Mouse (Mus musculus) MEL (cell line): ENCODE data around the gene Rbm47. TPM values are rescaled to one million over a fixed set of nuclear protein-coding genes. Genes with fewer than 3 reads are reported as not detected.

Source experiments
- DNase-seq: peaks from one replicate; pipeline ENCODE4 v3.0.0; 2011; ENCODE audit warnings: low read depth, low spot score
- H3K27ac ChIP-seq: 2 replicates; pipeline ENCODE4 v1.5.1; 2012; ENCODE audit warnings: low read depth, mild to moderate bottlenecking, control low read depth, low read length, moderate library complexity; ENCODE audit not compliant: control insufficient read depth
- H3K27me3 ChIP-seq, 2 experiments: fragments of 150-350 bp in 1 of 2; sonication (generic) in 1 of 2; 2 replicates each; pipeline ENCODE4 v1.6.1; 2012; ENCODE audit warnings: low read length in 2 of 2, mild to moderate bottlenecking in 2 of 2, improper control_type of control experiment in 1 of 2, moderate library complexity in 1 of 2; ENCODE audit not compliant: insufficient read depth in 2 of 2, control insufficient read depth in 1 of 2
- H3K36me3 ChIP-seq, 2 experiments: 2 replicates each; pipeline ENCODE4 v1.6.1; 2012 to 2014; ENCODE audit warnings: low read length in 2 of 2, improper control_type of control experiment in 1 of 2, inconsistent platforms in 1 of 2, mild to moderate bottlenecking in 1 of 2; ENCODE audit not compliant: insufficient read depth in 2 of 2, control insufficient read depth in 1 of 2
- H3K4me1 ChIP-seq, 2 experiments: fragments of 150-350 bp in 1 of 2; sonication (generic) in 1 of 2; 2 replicates each; pipeline ENCODE4 v1.6.1; 2012; ENCODE audit warnings: low read length in 2 of 2, improper control_type of control experiment in 1 of 2, mild to moderate bottlenecking in 1 of 2; ENCODE audit not compliant: insufficient read depth in 2 of 2, control insufficient read depth in 1 of 2
- H3K4me3 ChIP-seq, 2 experiments: fragments of 150-350 bp in 1 of 2; sonication (generic) in 1 of 2; 2 replicates each; pipeline ENCODE4 v1.5.1; 2012; ENCODE audit warnings: low read depth in 2 of 2, low read length in 2 of 2, mild to moderate bottlenecking in 2 of 2, moderate library complexity in 2 of 2, control low read depth in 1 of 2, improper control_type of control experiment in 1 of 2; ENCODE audit not compliant: control insufficient read depth in 1 of 2, insufficient read depth in 1 of 2
- H3K79me2 ChIP-seq: 2 replicates; pipeline ENCODE4 v1.6.1; 2012; ENCODE audit warnings: mild to moderate bottlenecking, low read length, moderate library complexity; ENCODE audit not compliant: control insufficient read depth, poor library complexity, insufficient read depth
- H3K9ac ChIP-seq: 2 replicates; pipeline ENCODE4 v1.6.1; 2012; ENCODE audit warnings: low read depth, mild to moderate bottlenecking, control low read depth, low read length, moderate library complexity; ENCODE audit not compliant: control insufficient read depth, poor library complexity, severe bottlenecking
- H3K9me3 ChIP-seq: fragments of 150-350 bp; sonication (generic); replicated peaks from 2 replicates; pipeline ENCODE4 v1.6.1; 2012; ENCODE audit warnings: mild to moderate bottlenecking, low read length, improper control_type of control experiment, moderate library complexity; ENCODE audit not compliant: insufficient read depth
- BHLHE40 ChIP-seq: IDR thresholded peaks from 2 replicates; pipeline ENCODE4 v1.6.1; 2012; ENCODE audit warnings: low read depth, mild to moderate bottlenecking, inconsistent platforms, low read length, improper control_type of control experiment, borderline replicate concordance
- CTCF ChIP-seq, 3 experiments: IDR thresholded peaks in 2 of 3; conservative IDR thresholded peaks in 1 of 3; 2 replicates each; pipeline ENCODE4 v1.5.1; 2011 to 2012; ENCODE audit warnings: low read length in 3 of 3, low read depth in 2 of 3, mild to moderate bottlenecking in 2 of 3, improper control_type of control experiment in 1 of 3, inconsistent platforms in 1 of 3, mixed read lengths in 1 of 3, moderate library complexity in 1 of 3; ENCODE audit not compliant: control insufficient read depth in 1 of 3, insufficient read depth in 1 of 3, poor library complexity in 1 of 3, severe bottlenecking in 1 of 3
- E2F4 ChIP-seq: IDR thresholded peaks from 2 replicates; pipeline ENCODE4 v1.6.1; 2011; ENCODE audit warnings: low read depth, low read length, improper control_type of control experiment, borderline replicate concordance
- ELF1 ChIP-seq: IDR thresholded peaks from 2 replicates; pipeline ENCODE4 v1.6.1; 2014; ENCODE audit warnings: low read depth, mild to moderate bottlenecking, inconsistent platforms, low read length, improper control_type of control experiment, moderate library complexity
- EP300 ChIP-seq, 2 experiments: IDR thresholded peaks; 2 replicates each; pipeline ENCODE4 v1.6.1; 2011; ENCODE audit warnings: improper control_type of control experiment in 2 of 2, low read length in 2 of 2, low read depth in 1 of 2, mild to moderate bottlenecking in 1 of 2
- GATA1 ChIP-seq: IDR thresholded peaks from 2 replicates; pipeline ENCODE4 v1.6.1; 2011; ENCODE audit warnings: low read depth, low read length, improper control_type of control experiment
- JUND ChIP-seq: IDR thresholded peaks from 2 replicates; pipeline ENCODE4 v1.6.1; 2011; ENCODE audit warnings: low read depth, mild to moderate bottlenecking, improper control_type of control experiment, low read length
- KAT2A ChIP-seq: conservative IDR thresholded peaks from 2 replicates; pipeline ENCODE4 v1.6.1; 2012; ENCODE audit warnings: low read depth, low read length, improper control_type of control experiment, inconsistent platforms
- MAFK ChIP-seq: IDR thresholded peaks from 2 replicates; pipeline ENCODE4 v1.6.1; 2011; ENCODE audit warnings: low read depth, mild to moderate bottlenecking, low read length, improper control_type of control experiment, borderline replicate concordance
- MAX ChIP-seq: IDR thresholded peaks from 2 replicates; pipeline ENCODE4 v1.6.1; 2011; ENCODE audit warnings: low read length, improper control_type of control experiment
- MAZ ChIP-seq: IDR thresholded peaks from 2 replicates; pipeline ENCODE4 v1.6.1; 2012; ENCODE audit warnings: low read depth, mild to moderate bottlenecking, inconsistent platforms, low read length, improper control_type of control experiment
- MXI1 ChIP-seq: IDR thresholded peaks from 2 replicates; pipeline ENCODE4 v1.6.1; 2011; ENCODE audit warnings: mild to moderate bottlenecking, low read depth, low read length, improper control_type of control experiment
- MYB ChIP-seq: IDR thresholded peaks from 2 replicates; pipeline ENCODE4 v1.6.1; 2011; ENCODE audit warnings: mild to moderate bottlenecking, low read depth, low read length, improper control_type of control experiment
- NELFE ChIP-seq: IDR thresholded peaks from 2 replicates; pipeline ENCODE4 v1.6.1; 2011; ENCODE audit warnings: low read depth, low read length, improper control_type of control experiment
- NRF1 ChIP-seq: IDR thresholded peaks from 2 replicates; pipeline ENCODE4 v1.6.1; 2014; ENCODE audit warnings: low read depth, mild to moderate bottlenecking, inconsistent platforms, low read length, improper control_type of control experiment, moderate library complexity; ENCODE audit not compliant: poor library complexity, insufficient read depth, severe bottlenecking
- POLR2A ChIP-seq, 2 experiments: IDR thresholded peaks; 2 replicates each; pipeline ENCODE4 v1.6.1; 2011 to 2012; ENCODE audit warnings: low read length in 2 of 2, mild to moderate bottlenecking in 2 of 2, control low read depth in 1 of 2, improper control_type of control experiment in 1 of 2, low read depth in 1 of 2, moderate library complexity in 1 of 2; ENCODE audit not compliant: control insufficient read depth in 1 of 2, insufficient read depth in 1 of 2, poor library complexity in 1 of 2
- POLR2AphosphoS2 ChIP-seq: IDR thresholded peaks from 2 replicates; pipeline ENCODE4 v1.6.1; 2011; ENCODE audit warnings: low read length, improper control_type of control experiment
- POLR2AphosphoS5 ChIP-seq: IDR thresholded peaks from 2 replicates; pipeline ENCODE4 v1.6.1; 2012; ENCODE audit warnings: low read depth, borderline replicate concordance, mild to moderate bottlenecking, inconsistent platforms, low read length, moderate library complexity, mixed read lengths
- RCOR1 ChIP-seq: IDR thresholded peaks from 2 replicates; pipeline ENCODE4 v1.6.1; 2012; ENCODE audit warnings: low read depth, mild to moderate bottlenecking, inconsistent platforms, low read length, improper control_type of control experiment
- SIN3A ChIP-seq: IDR thresholded peaks from 2 replicates; pipeline ENCODE4 v1.6.1; 2012; ENCODE audit warnings: low read length, improper control_type of control experiment, inconsistent platforms
- SMC3 ChIP-seq: IDR thresholded peaks from 2 replicates; pipeline ENCODE4 v1.6.1; 2011; ENCODE audit warnings: low read depth, low read length, improper control_type of control experiment
- TAL1 ChIP-seq: IDR thresholded peaks from 2 replicates; pipeline ENCODE4 v1.6.1; 2012; ENCODE audit warnings: mild to moderate bottlenecking, inconsistent platforms, low read length, moderate library complexity, mixed read lengths
- TCF12 ChIP-seq: IDR thresholded peaks from 2 replicates; pipeline ENCODE4 v1.6.1; 2014; ENCODE audit warnings: low read depth, mild to moderate bottlenecking, inconsistent platforms, low read length, improper control_type of control experiment, moderate library complexity
- UBTF ChIP-seq: IDR thresholded peaks from 2 replicates; pipeline ENCODE4 v1.6.1; 2012; ENCODE audit warnings: low read depth, mild to moderate bottlenecking, inconsistent platforms, low read length, improper control_type of control experiment, moderate library complexity, borderline replicate concordance; ENCODE audit not compliant: insufficient read depth
- USF2 ChIP-seq, 2 experiments: IDR thresholded peaks; 2 replicates each; pipeline ENCODE4 v1.6.1; 2011 to 2012; ENCODE audit warnings: improper control_type of control experiment in 2 of 2, low read length in 2 of 2, borderline replicate concordance in 1 of 2, inconsistent platforms in 1 of 2, low read depth in 1 of 2, mild to moderate bottlenecking in 1 of 2; ENCODE audit not compliant: insufficient read depth in 1 of 2
- ZC3H11A ChIP-seq: IDR thresholded peaks from 2 replicates; pipeline ENCODE4 v1.6.1; 2012; ENCODE audit warnings: low read depth, mild to moderate bottlenecking, inconsistent platforms, low read length, improper control_type of control experiment
- ZKSCAN1 ChIP-seq: IDR thresholded peaks from 2 replicates; pipeline ENCODE4 v1.6.1; 2012; ENCODE audit warnings: low read depth, mild to moderate bottlenecking, inconsistent platforms, low read length, improper control_type of control experiment, moderate library complexity
- ZMIZ1 ChIP-seq: IDR thresholded peaks from 2 replicates; pipeline ENCODE4 v1.6.1; 2012; ENCODE audit warnings: low read depth, mild to moderate bottlenecking, inconsistent platforms, low read length, improper control_type of control experiment, moderate library complexity
- polyA plus RNA-seq, 2 experiments: library from polyadenylated mRNA; stranded (reverse) in 1 of 2; unstranded in 1 of 2; fragments of >175 nt in 1 of 2; fragments of >200 nt in 1 of 2; gene quantifications; 2 replicates each; pipeline versions ENCODE4 v1.2.1 to v1.2.4; 2012; ENCODE audit warnings: low replicate concordance in 2 of 2, low read depth in 1 of 2; ENCODE audit not compliant: insufficient read length in 2 of 2, insufficient read depth in 1 of 2, missing spikeins in 1 of 2
- total RNA-seq: library from RNA; depleted of rRNA; stranded (reverse); fragments of 300-350 nt; gene quantifications from 2 replicates; pipeline ENCODE4 v1.2.3, GENCODE M21; 2012

Gene Rbm47
- total and polyA plus RNA-seq, 3 experiments, result not detected

DNA sequence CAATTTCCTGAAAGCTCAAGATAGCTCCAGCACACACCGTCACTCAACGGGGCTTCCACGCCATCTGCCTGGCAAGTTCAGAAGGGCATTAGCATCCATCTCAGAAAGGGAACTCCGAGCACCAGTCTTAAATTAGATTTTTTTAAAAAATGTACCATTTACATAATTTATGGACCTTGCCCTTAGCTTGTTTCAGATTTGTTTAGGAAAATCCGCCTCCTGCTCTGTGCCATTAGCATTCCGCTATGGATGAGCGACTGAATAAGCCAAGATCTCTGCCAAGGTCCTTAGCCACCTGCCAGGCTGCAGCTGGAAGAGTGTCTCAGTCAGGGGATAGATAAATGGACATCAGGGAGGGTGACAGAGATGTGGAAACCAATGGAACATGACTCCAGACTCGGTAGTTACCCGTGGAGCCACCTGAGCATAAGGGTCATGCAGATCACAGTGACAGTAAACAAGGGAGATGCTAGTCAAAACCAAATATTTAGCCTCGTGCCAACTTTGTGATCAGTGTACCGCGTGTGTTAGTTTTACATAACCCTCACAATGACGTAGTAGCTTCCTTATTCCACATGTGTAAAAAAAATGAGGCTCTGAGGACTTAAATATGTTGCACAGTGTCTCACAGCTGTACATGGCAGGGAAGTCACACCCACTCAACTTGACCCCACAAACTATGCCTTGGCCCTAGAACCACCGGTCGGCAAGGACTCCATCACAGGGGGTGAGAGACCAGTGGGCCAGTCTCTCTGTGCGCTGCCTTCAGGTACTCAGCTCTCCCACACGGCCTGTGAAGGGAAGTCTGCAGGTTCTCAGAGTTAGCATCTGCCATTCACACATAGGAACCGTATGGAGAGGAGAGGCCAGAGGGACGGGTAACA, 110.6 kb downstream of the Rbm47 start:
- no peaks in the 10 kb centered on the region for H3K79me2 ChIP-seq
- no peaks in the 10 kb centered on the region for H3K4me1 ChIP-seq
- no peak for TF ChIP-seq MAFK
- no peak for TF ChIP-seq ZC3H11A
- TF ChIP-seq MAZ, result no peak
- no peak for TF ChIP-seq USF2 (IDR thresholded peaks at IDR 0.05; ENCODE audit: borderline replicate concordance in 1 of 2, insufficient read depth in 1 of 2, low read depth in 1 of 2, low read length in 2 of 2)
- no peak for TF ChIP-seq JUND
- no peak for TF ChIP-seq MAX
- TF ChIP-seq POLR2AphosphoS2, result no peak
- TF ChIP-seq POLR2A (IDR thresholded peaks at IDR 0.05; ENCODE audit: control insufficient read depth in 1 of 2, insufficient read depth in 1 of 2, low read depth in 1 of 2, low read length in 2 of 2, poor library complexity in 1 of 2), result no peak
- TF ChIP-seq ZMIZ1, result no peak
- TF ChIP-seq MYB, result no peak
- no peak for TF ChIP-seq POLR2AphosphoS5
- TF ChIP-seq EP300 (IDR thresholded peaks at IDR 0.05; ENCODE audit: low read depth in 1 of 2, low read length in 2 of 2), result no peak
- no peak for TF ChIP-seq TCF12
- no peak for TF ChIP-seq GATA1
- TF ChIP-seq E2F4, result no peak
- no peak for TF ChIP-seq TAL1
- no peak for TF ChIP-seq BHLHE40

DNA sequence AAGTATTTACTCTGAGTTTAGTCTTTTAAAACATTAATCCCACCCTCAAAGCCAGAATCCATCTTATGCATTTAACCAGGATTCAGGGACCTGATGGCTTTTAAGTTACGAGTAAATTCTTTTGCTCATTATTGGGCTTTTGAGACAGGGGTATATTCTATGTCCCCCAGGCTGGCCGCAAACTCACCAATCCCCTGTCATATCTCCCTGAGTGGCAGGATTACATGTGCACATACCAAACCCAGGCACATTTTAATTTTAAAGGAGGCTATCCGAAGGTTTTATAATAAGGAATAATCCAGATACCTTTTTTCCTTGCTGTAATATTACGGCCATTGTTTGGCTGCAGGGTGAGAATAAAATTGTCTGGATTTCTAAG, 111.3 kb downstream of the Rbm47 start:
- H3K79me2 ChIP-seq, result no peaks in the 10 kb centered on the region
- no peak overlapping the region for H3K4me3 ChIP-seq
- no peaks in the 10 kb centered on the region for H3K4me1 ChIP-seq
- H3K9ac ChIP-seq, result no peak overlapping the region
- H3K27me3 ChIP-seq, result no peaks in the 10 kb centered on the region; a peak in 2 of 4 replicates
- no peak for DNase-seq
- H3K9me3 ChIP-seq, result no peaks in the 10 kb centered on the region
- H3K27ac ChIP-seq, result no peak overlapping the region
- H3K36me3 ChIP-seq, result no peaks in the 10 kb centered on the region; a peak in 1 of 4 replicates
- TF ChIP-seq E2F4 (no peak), ELF1 (no peak), CTCF (IDR thresholded peaks at IDR 0.05 in 2 of 3, conservative IDR thresholded peaks at IDR 0.05 in 1 of 3; ENCODE audit: control insufficient read depth in 1 of 3, insufficient read depth in 1 of 3, low read depth in 2 of 3, low read length in 3 of 3, poor library complexity in 1 of 3, severe bottlenecking in 1 of 3) (no peak), POLR2AphosphoS2 (no peak), SMC3 (no peak), SIN3A (no peak), NELFE (no peak), MXI1 (no peak), ZKSCAN1 (no peak), KAT2A (no peak), RCOR1 (no peak), UBTF (no peak), NRF1 (no peak), EP300 (IDR thresholded peaks at IDR 0.05; ENCODE audit: low read depth in 1 of 2, low read length in 2 of 2) (no peak)

More for the DNA sequence above, 110.6 kb downstream of the Rbm47 start:
- H3K36me3 ChIP-seq, result no peaks in the 10 kb centered on the region; a peak in 1 of 4 replicates
- no peak overlapping the region for H3K4me3 ChIP-seq
- DNase-seq, result no peak
- no peaks in the 10 kb centered on the region for H3K9me3 ChIP-seq
- H3K9ac ChIP-seq, result no peak overlapping the region
- no peaks in the 10 kb centered on the region; a peak in 2 of 4 replicates for H3K27me3 ChIP-seq
- H3K27ac ChIP-seq, result no peak overlapping the region
